Mouse (Mus musculus): ENCODE measurements at regions not wholly inside any gene's neighbourhood (a gene's known extent, or its start where the extent isn't known, plus 50 kb on each side); places are given as distances from the start of the nearest gene placed in this dataset.

GRCm38 (mm10) chr4:4403812-4404211 lies 326.5 kb upstream of the Sdr16c6 start:
- WGBS: 75% methylated on average over 2 of the region's 2 CpGs

GRCm38 (mm10) chr4:4397410-4397809 lies 320.1 kb upstream of the Sdr16c6 start:
- no peak for ATAC-seq (ENCODE audit: low FRiP score, low TSS enrichment)
- Histone ChIP-seq H3K4me2 (replicated peaks; ENCODE audit: low read depth, low read length) (no peak overlapping the region), H3K36me3 (ENCODE audit: insufficient read depth, low read length) (no peaks in the 10 kb centered on the region)

More at GRCm38 (mm10) chr4:4403812-4404211, 326.5 kb upstream of the Sdr16c6 start:
- H3K4me2 ChIP-seq (replicated peaks; ENCODE audit: low read depth, low read length): no peak overlapping the region
- no peak overlapping the region for H3K4me3 ChIP-seq (ENCODE audit: low read length)
- no peak for ATAC-seq (ENCODE audit: low FRiP score, low TSS enrichment)
- no peak overlapping the region for H3K27ac ChIP-seq (ENCODE audit: low read length)
- H3K9ac ChIP-seq (replicated peaks; ENCODE audit: low read length): no peak overlapping the region
- no peaks in the 10 kb centered on the region for H3K36me3 ChIP-seq (ENCODE audit: insufficient read depth, low read length)
- no peaks in the 10 kb centered on the region for H3K4me1 ChIP-seq (ENCODE audit: insufficient read depth, low read length)
- H3K9me3 ChIP-seq (ENCODE audit: low read length): no peaks in the 10 kb centered on the region
- H3K27me3 ChIP-seq (ENCODE audit: insufficient read depth, low read length): no peaks in the 10 kb centered on the region

GRCm38 (mm10) chr4:4380024-4380590 lies 302.8 kb upstream of the Sdr16c6 start:
- ATAC-seq (ENCODE audit: low FRiP score, low TSS enrichment): no peak
- Histone ChIP-seq H3K9me3 (ENCODE audit: low read length) (no peaks in the 10 kb centered on the region), H3K27ac (ENCODE audit: low read length) (no peak overlapping the region), H3K4me2 (replicated peaks; ENCODE audit: low read depth, low read length) (no peak overlapping the region), H3K9ac (replicated peaks; ENCODE audit: low read length) (no peak overlapping the region), H3K36me3 (ENCODE audit: insufficient read depth, low read length) (no peaks in the 10 kb centered on the region), H3K4me1 (ENCODE audit: insufficient read depth, low read length) (no peaks in the 10 kb centered on the region), H3K27me3 (ENCODE audit: insufficient read depth, low read length) (no peaks in the 10 kb centered on the region), H3K4me3 (ENCODE audit: low read length) (no peak overlapping the region)
- 76% methylated on average over 3 of the region's 3 CpGs for WGBS

More at GRCm38 (mm10) chr4:4397410-4397809, 320.1 kb upstream of the Sdr16c6 start:
- Histone ChIP-seq H3K9ac (replicated peaks; ENCODE audit: low read length) (no peak overlapping the region), H3K27ac (ENCODE audit: low read length) (no peak overlapping the region), H3K9me3 (ENCODE audit: low read length) (no peaks in the 10 kb centered on the region), H3K27me3 (ENCODE audit: insufficient read depth, low read length) (no peaks in the 10 kb centered on the region), H3K4me1 (ENCODE audit: insufficient read depth, low read length) (no peaks in the 10 kb centered on the region), H3K4me3 (ENCODE audit: low read length) (no peak overlapping the region)
- WGBS: 80% methylated on average over 4 of the region's 4 CpGs

GRCm38 (mm10) chr4:4335216-4335615 lies 257.9 kb upstream of the Sdr16c6 start:
- no peak overlapping the region for H3K27ac ChIP-seq (ENCODE audit: low read length)
- no peaks in the 10 kb centered on the region for H3K36me3 ChIP-seq (ENCODE audit: insufficient read depth, low read length)
- ATAC-seq (ENCODE audit: low FRiP score, low TSS enrichment): peak; percentile 57; the same call in 1 of the 2 replicates
- no peak overlapping the region for H3K9ac ChIP-seq (replicated peaks; ENCODE audit: low read length)
- H3K27me3 ChIP-seq (ENCODE audit: insufficient read depth, low read length): no peaks in the 10 kb centered on the region
- 33% methylated on average over 2 of the region's 2 CpGs for WGBS
- H3K4me3 ChIP-seq (ENCODE audit: low read length): no peak overlapping the region
- no peaks in the 10 kb centered on the region for H3K4me1 ChIP-seq (ENCODE audit: insufficient read depth, low read length)
- H3K9me3 ChIP-seq (ENCODE audit: low read length): no peaks in the 10 kb centered on the region
- no peak overlapping the region for H3K4me2 ChIP-seq (replicated peaks; ENCODE audit: low read depth, low read length)

GRCm38 (mm10) chr4:4333472-4334123 lies 256.3 kb upstream of the Sdr16c6 start:
- WGBS: 86% methylated on average over 4 of the region's 4 CpGs
- ATAC-seq (ENCODE audit: low FRiP score, low TSS enrichment): no peak
- Histone ChIP-seq H3K4me2 (replicated peaks; ENCODE audit: low read depth, low read length) (no peak overlapping the region), H3K9ac (replicated peaks; ENCODE audit: low read length) (no peak overlapping the region), H3K27ac (ENCODE audit: low read length) (no peak overlapping the region), H3K9me3 (ENCODE audit: low read length) (no peaks in the 10 kb centered on the region), H3K4me1 (ENCODE audit: insufficient read depth, low read length) (no peaks in the 10 kb centered on the region), H3K36me3 (ENCODE audit: insufficient read depth, low read length) (no peaks in the 10 kb centered on the region), H3K4me3 (ENCODE audit: low read length) (no peak overlapping the region), H3K27me3 (ENCODE audit: insufficient read depth, low read length) (no peaks in the 10 kb centered on the region)

- Histone ChIP-seq H3K27me3 (ENCODE audit: insufficient read depth, low read length) (no peaks in the 10 kb centered on the region), H3K9ac (replicated peaks; ENCODE audit: low read length) (no peak overlapping the region), H3K4me2 (replicated peaks; ENCODE audit: low read depth, low read length) (no peak overlapping the region), H3K27ac (ENCODE audit: low read length) (no peak overlapping the region), H3K9me3 (ENCODE audit: low read length) (no peaks in the 10 kb centered on the region), H3K4me3 (ENCODE audit: low read length) (no peak overlapping the region), H3K4me1 (ENCODE audit: insufficient read depth, low read length) (no peaks in the 10 kb centered on the region), H3K36me3 (ENCODE audit: insufficient read depth, low read length) (no peaks in the 10 kb centered on the region)
- WGBS: 80% methylated on average over 1 of the region's 1 CpGs
- ATAC-seq (ENCODE audit: low FRiP score, low TSS enrichment): no peak
These were observed 253.8 kb upstream of the Sdr16c6 start for GRCm38 (mm10) chr4:4331105-4331504.

GRCm38 (mm10) chr4:4315651-4316411 lies 238.5 kb upstream of the Sdr16c6 start:
- ATAC-seq (ENCODE audit: low FRiP score, low TSS enrichment): no peak

GRCm38 (mm10) chr4:4311496-4311895 lies 234.2 kb upstream of the Sdr16c6 start:
- no peak overlapping the region for H3K9ac ChIP-seq (replicated peaks; ENCODE audit: low read length)
- no peak for ATAC-seq (ENCODE audit: low FRiP score, low TSS enrichment)
- H3K4me2 ChIP-seq (replicated peaks; ENCODE audit: low read depth, low read length): no peak overlapping the region
- H3K27me3 ChIP-seq (ENCODE audit: insufficient read depth, low read length): no peaks in the 10 kb centered on the region
- H3K4me1 ChIP-seq (ENCODE audit: insufficient read depth, low read length): no peaks in the 10 kb centered on the region
- no peaks in the 10 kb centered on the region for H3K9me3 ChIP-seq (ENCODE audit: low read length)
- no peaks in the 10 kb centered on the region for H3K36me3 ChIP-seq (ENCODE audit: insufficient read depth, low read length)
- H3K4me3 ChIP-seq (ENCODE audit: low read length): no peak overlapping the region
- no peak overlapping the region for H3K27ac ChIP-seq (ENCODE audit: low read length)

More at GRCm38 (mm10) chr4:4315651-4316411, 238.5 kb upstream of the Sdr16c6 start:
- H3K27ac ChIP-seq (ENCODE audit: low read length): no peak overlapping the region
- WGBS: 72% methylated on average over 3 of the region's 3 CpGs
- no peaks in the 10 kb centered on the region for H3K36me3 ChIP-seq (ENCODE audit: insufficient read depth, low read length)
- no peaks in the 10 kb centered on the region for H3K9me3 ChIP-seq (ENCODE audit: low read length)
- no peaks in the 10 kb centered on the region for H3K27me3 ChIP-seq (ENCODE audit: insufficient read depth, low read length)
- H3K4me3 ChIP-seq (ENCODE audit: low read length): no peak overlapping the region
- no peaks in the 10 kb centered on the region for H3K4me1 ChIP-seq (ENCODE audit: insufficient read depth, low read length)
- no peak overlapping the region for H3K9ac ChIP-seq (replicated peaks; ENCODE audit: low read length)
- H3K4me2 ChIP-seq (replicated peaks; ENCODE audit: low read depth, low read length): no peak overlapping the region

GRCm38 (mm10) chr4:4306922-4307321 lies 229.6 kb upstream of the Sdr16c6 start:
- H3K9me3 ChIP-seq (ENCODE audit: low read length): no peaks in the 10 kb centered on the region
- H3K27me3 ChIP-seq (ENCODE audit: insufficient read depth, low read length): no peaks in the 10 kb centered on the region
- H3K4me1 ChIP-seq (ENCODE audit: insufficient read depth, low read length): no peaks in the 10 kb centered on the region
- 74% methylated on average over 3 of the region's 3 CpGs for WGBS
- ATAC-seq (ENCODE audit: low FRiP score, low TSS enrichment): no peak
- no peaks in the 10 kb centered on the region for H3K36me3 ChIP-seq (ENCODE audit: insufficient read depth, low read length)
- H3K4me3 ChIP-seq (ENCODE audit: low read length): no peak overlapping the region
- no peak overlapping the region for H3K4me2 ChIP-seq (replicated peaks; ENCODE audit: low read depth, low read length)
- no peak overlapping the region for H3K27ac ChIP-seq (ENCODE audit: low read length)
- no peak overlapping the region for H3K9ac ChIP-seq (replicated peaks; ENCODE audit: low read length)

- no peak for ATAC-seq (ENCODE audit: low FRiP score, low TSS enrichment)
- Histone ChIP-seq H3K36me3 (ENCODE audit: insufficient read depth, low read length) (no peaks in the 10 kb centered on the region), H3K4me3 (ENCODE audit: low read length) (no peak overlapping the region), H3K27ac (ENCODE audit: low read length) (peak overlapping the region; percentile 65), H3K4me1 (ENCODE audit: insufficient read depth, low read length) (no peaks in the 10 kb centered on the region), H3K9ac (replicated peaks; ENCODE audit: low read length) (no peak overlapping the region), H3K4me2 (replicated peaks; ENCODE audit: low read depth, low read length) (no peak overlapping the region), H3K27me3 (ENCODE audit: insufficient read depth, low read length) (no peaks in the 10 kb centered on the region), H3K9me3 (ENCODE audit: low read length) (no peaks in the 10 kb centered on the region)
These were observed 228.5 kb upstream of the Sdr16c6 start for GRCm38 (mm10) chr4:4305740-4306249.

Data from kidney, embryonic 16.5 days (tissue).